Mouse (Mus musculus) 3T3-L1 (cell line): ENCODE measurements around the gene Rgma.
A peak's percentile ranks its signal among the peaks of the same experiment; 100 is the strongest.

Experiments used
- DNase-seq: peaks from one replicate; pipeline ENCODE4 v3.0.0-alpha.2; 2015; ENCODE audit warnings: low read depth, low spot score

Gene Rgma

GRCm38 (mm10) chr7:73371587-73372321 lies 3.6 kb upstream of the Rgma start:
- no peak for DNase-seq

- DNase-seq, result no peak
Measured at GRCm38 (mm10) chr7:73372352-73372970, 2.8 kb upstream of the Rgma start.

GRCm38 (mm10) chr7:73374727-73375126 lies 582 bp upstream of the Rgma start:
- no peak for DNase-seq

GRCm38 (mm10) chr7:73376101-73377001 lies 1.0 kb downstream of the Rgma start:
- DNase-seq, result peak; percentile 95

GRCm38 (mm10) chr7:73377307-73377706 lies 2.0 kb downstream of the Rgma start:
- no peak for DNase-seq

- no peak for DNase-seq
Measured at GRCm38 (mm10) chr7:73378034-73378433, 2.7 kb downstream of the Rgma start.

- DNase-seq, result no peak
Measured at GRCm38 (mm10) chr7:73382843-73383242, 7.5 kb downstream of the Rgma start.

- no peak for DNase-seq
Measured at GRCm38 (mm10) chr7:73388866-73389265, 13.6 kb downstream of the Rgma start.

GRCm38 (mm10) chr7:73389419-73389818 lies 14.1 kb downstream of the Rgma start:
- DNase-seq, result no peak

- DNase-seq, result no peak
Measured at GRCm38 (mm10) chr7:73389871-73390294, 14.6 kb downstream of the Rgma start.

GRCm38 (mm10) chr7:73390426-73391001 lies 15.2 kb downstream of the Rgma start:
- DNase-seq, result no peak

GRCm38 (mm10) chr7:73391002-73391517 lies 15.8 kb downstream of the Rgma start:
- peak; percentile 84 for DNase-seq

- peak; percentile 77 for DNase-seq
Measured at GRCm38 (mm10) chr7:73391518-73392321, 16.4 kb downstream of the Rgma start.

GRCm38 (mm10) chr7:73392359-73392758 lies 17.1 kb downstream of the Rgma start:
- DNase-seq, result peak; percentile 34

GRCm38 (mm10) chr7:73393307-73394012 lies 18.2 kb downstream of the Rgma start:
- no peak for DNase-seq

- no peak for DNase-seq
Measured at GRCm38 (mm10) chr7:73394013-73394409, 18.7 kb downstream of the Rgma start.

GRCm38 (mm10) chr7:73398319-73398718 lies 23.0 kb downstream of the Rgma start:
- DNase-seq, result no peak

GRCm38 (mm10) chr7:73398806-73399442 lies 23.6 kb downstream of the Rgma start:
- no peak for DNase-seq

GRCm38 (mm10) chr7:73399501-73400044 lies 24.3 kb downstream of the Rgma start:
- no peak for DNase-seq
